In genomic region chr12:76130281-76130680, GRCm38 (mm10) we compare ENCODE assay signal across 7 mouse cellular contexts. TPM values are rescaled to one million over a fixed set of nuclear protein-coding genes. Genes with fewer than 3 reads are reported as not detected.
DNase-seq lines count a peak whose midpoint lies in the region; ATAC-seq lines count a peak whose summit lies in the region.

No protein-coding gene starts in this region.

- ATAC-seq in inflammation-experienced regulatory T-cells, adult 6 months = peak; percentile 52

- DNase-seq in left cerebral cortex, postnatal 4 days = peak; percentile 58
- DNase-seq in left cerebral cortex, adult 8-10 months (ENCODE audit: low spot score in 2 of 2) = no peak
- DNase-seq in Muller cell, postnatal 12 days (ENCODE audit: inconsistent ontology term) = peak; percentile 17
- peak; percentile 62 for DNase-seq in cerebellum, adult 11 months
- peak; percentile 56 for DNase-seq in thymus, postnatal 14 days
- no peak for DNase-seq in ovary, postnatal 14 days (ENCODE audit: low spot score)

- intact Hi-C loops in left cerebral cortex, postnatal 4 days (cut with DNase I) = no loop called here

RNA-seq across cellular contexts. Expression of gene Esr2, which starts 46.8 kb away (rescaled TPM):
- under 1 TPM; 0.26 to 0.52 TPM for total RNA-seq in left cerebral cortex, postnatal 4 days (2021)
- under 1 TPM; 0.33 to 0.63 (median 0.59) TPM for total RNA-seq in left cerebral cortex, adult 8-10 months (2022)
- polyA plus RNA-seq in inflammation-experienced regulatory T-cells, adult 6 months (2017; shearing (Covaris generic)) = not detected

Comparison
In these comparisons a context has a peak if more than half of its experiments do, and no peak if none do; other contexts are left out.
1. DNase-seq: peak in left cerebral cortex, postnatal 4 days (single experiment), Muller cell, postnatal 12 days (single experiment), cerebellum, adult 11 months (single experiment) and thymus, postnatal 14 days (single experiment); none in left cerebral cortex, adult 8-10 months (0 of 2) and ovary, postnatal 14 days (single experiment).